Mouse (Mus musculus) c-Kit-positive CD71-positive TER-119-positive erythroid progenitor cells, embryonic 14.5 days (primary cell): ENCODE data around the gene Igf2bp2.

Experiments
- DNase-seq: peaks from one replicate; pipeline ENCODE4 v3.0.0-alpha.2; 2013; ENCODE audit warnings: low spot score

The Igf2bp2 gene

GRCm38 (mm10) chr16:22106012-22106584, 57.0 kb downstream of the Igf2bp2 start:
- DNase-seq: no peak

GRCm38 (mm10) chr16:22100067-22100466, 63.0 kb downstream of the Igf2bp2 start:
- DNase-seq: no peak

- no peak for DNase-seq
Observed at GRCm38 (mm10) chr16:22097659-22098058, 65.4 kb downstream of the Igf2bp2 start.

- DNase-seq: no peak
Observed at GRCm38 (mm10) chr16:22095751-22096150, 67.3 kb downstream of the Igf2bp2 start.

- no peak for DNase-seq
Observed at GRCm38 (mm10) chr16:22091255-22091783, 71.8 kb downstream of the Igf2bp2 start.

- DNase-seq: no peak
Observed at GRCm38 (mm10) chr16:22085411-22085810, 77.7 kb downstream of the Igf2bp2 start.

GRCm38 (mm10) chr16:22080125-22080710, 82.9 kb downstream of the Igf2bp2 start:
- DNase-seq: no peak

- no peak for DNase-seq
Observed at GRCm38 (mm10) chr16:22076620-22076941, 86.5 kb downstream of the Igf2bp2 start.

- DNase-seq: no peak
Observed at GRCm38 (mm10) chr16:22075829-22076619, 87.1 kb downstream of the Igf2bp2 start.

GRCm38 (mm10) chr16:22075067-22075466, 88.0 kb downstream of the Igf2bp2 start:
- DNase-seq: no peak

- no peak for DNase-seq
Observed at GRCm38 (mm10) chr16:22071361-22071760, 91.7 kb downstream of the Igf2bp2 start.

GRCm38 (mm10) chr16:22067406-22067805, 95.7 kb downstream of the Igf2bp2 start:
- no peak for DNase-seq

- no peak for DNase-seq
Observed at GRCm38 (mm10) chr16:22065536-22065935, 97.6 kb downstream of the Igf2bp2 start.

GRCm38 (mm10) chr16:22062284-22062683, 100.8 kb downstream of the Igf2bp2 start:
- no peak for DNase-seq

GRCm38 (mm10) chr16:22061555-22062160, 101.4 kb downstream of the Igf2bp2 start:
- DNase-seq: no peak

GRCm38 (mm10) chr16:22060416-22060815, 102.7 kb downstream of the Igf2bp2 start:
- DNase-seq: no peak

- no peak for DNase-seq
Observed at GRCm38 (mm10) chr16:22058871-22059270, 104.2 kb downstream of the Igf2bp2 start.

GRCm38 (mm10) chr16:22057498-22057897, 105.6 kb downstream of the Igf2bp2 start:
- peak; percentile 23 for DNase-seq

GRCm38 (mm10) chr16:22053411-22053810, 109.7 kb downstream of the Igf2bp2 start:
- DNase-seq: no peak

GRCm38 (mm10) chr16:22046739-22047366, 116.2 kb downstream of the Igf2bp2 start:
- DNase-seq: no peak

GRCm38 (mm10) chr16:22045930-22046329, 117.2 kb downstream of the Igf2bp2 start:
- no peak for DNase-seq

GRCm38 (mm10) chr16:22043830-22044229, 119.3 kb downstream of the Igf2bp2 start:
- DNase-seq: no peak
